Mouse (Mus musculus) spleen, adult 2 months (tissue): Measurements from ENCODE around the gene Tollip.

Source experiments
- CTCF ChIP-seq: fragments of 200-500 bp; IDR thresholded peaks from 2 replicates; pipeline ENCODE4 v1.5.1; 2011; ENCODE audit warnings: mild to moderate bottlenecking, inconsistent platforms; ENCODE audit not compliant: insufficient read depth, insufficient read length, insufficient replicate concordance; ENCODE audit errors: extremely low read depth
- POLR2A ChIP-seq: fragments of 200-500 bp; IDR thresholded peaks from 2 replicates; pipeline ENCODE4 v1.6.1; 2011; ENCODE audit warnings: low read depth, low read length, inconsistent platforms

DNA sequence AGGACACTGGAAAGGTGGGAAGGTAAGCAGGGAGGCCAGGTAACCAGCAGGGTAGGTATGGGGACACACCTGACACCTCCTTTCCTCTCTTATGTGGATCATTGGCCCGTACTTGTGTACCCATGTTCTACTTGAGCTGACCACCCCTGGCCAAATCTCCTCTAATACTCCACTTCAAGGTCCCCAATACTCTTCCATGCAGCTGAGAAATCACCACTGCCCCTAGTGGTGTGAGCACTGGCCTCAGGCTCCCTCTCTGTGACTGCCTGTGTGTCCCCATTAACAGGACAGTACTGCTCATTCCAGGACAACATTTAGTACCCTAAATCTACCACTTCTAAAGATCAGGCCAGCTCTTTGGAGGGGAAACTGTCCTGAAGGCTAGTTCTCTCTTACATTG lies 29.7 kb upstream of the Tollip start:
- TF ChIP-seq CTCF (no peak), POLR2A (no peak)
